Mouse (Mus musculus): ENCODE measurements at regions not wholly inside any gene's neighbourhood (a gene's known extent, or its start where the extent isn't known, plus 50 kb on each side); places are given as distances from the start of the nearest gene placed in this dataset.
A peak's percentile ranks its signal among the peaks of the same experiment; 100 is the strongest.

DNA sequence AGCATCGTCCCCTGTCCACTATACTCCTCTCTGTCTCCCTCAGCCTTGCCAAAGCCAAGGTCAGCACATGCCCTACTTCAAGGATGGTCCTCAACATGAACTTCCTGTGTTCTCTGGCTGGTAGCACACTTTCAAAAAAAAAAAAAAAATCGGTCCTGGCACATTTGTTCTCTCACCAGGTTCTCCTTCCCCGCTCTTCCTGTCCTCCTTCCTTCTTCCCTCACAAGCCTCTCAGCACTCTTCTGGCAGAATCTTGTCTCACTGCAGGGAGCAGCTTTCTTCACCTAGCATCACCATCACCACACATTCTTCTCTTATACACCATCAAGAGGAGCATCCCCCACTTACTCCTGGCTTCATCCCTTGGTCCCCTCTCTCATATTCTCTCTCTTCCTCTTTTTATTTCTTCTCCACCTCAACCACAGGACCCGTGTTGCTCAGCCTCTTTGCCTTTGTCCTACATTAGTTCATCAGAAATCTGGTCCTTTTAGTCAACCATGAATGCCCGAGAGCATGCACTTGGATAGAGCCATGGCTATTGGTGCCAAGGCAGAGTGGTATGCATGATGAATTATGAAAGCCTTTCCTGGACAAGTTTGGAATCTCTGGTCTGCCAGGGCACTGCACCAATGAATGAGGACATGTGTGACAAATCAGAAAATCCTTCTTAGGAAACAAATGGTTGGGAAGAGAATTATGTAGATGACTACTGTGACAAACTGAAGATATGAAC lies 230.8 kb downstream of the Btg1 start:
- WGBS, result 6% methylated on average over 5 of the region's 5 CpGs
- Histone ChIP-seq H3K4me3 (replicated peaks; ENCODE audit: insufficient read depth, low read depth, low read length) (no peak overlapping the region), H3K4me1 (ENCODE audit: control insufficient read depth, insufficient read depth, low read length) (peaks cover 15% of the 10 kb centered on the region; the same call in 1 of the 2 replicates), H3K27me3 (ENCODE audit: control insufficient read depth, insufficient read depth, low read length) (no peaks in the 10 kb centered on the region), H3K27ac (ENCODE audit: insufficient read depth, low read length) (peak overlapping the region; percentile 88)
- TF ChIP-seq POLR2A (IDR thresholded peaks at IDR 0.05; ENCODE audit: borderline replicate concordance, insufficient read depth, low read length), result peak; percentile 39; the same call in 1 of the 2 replicates
- no peak for TF ChIP-seq CTCF (IDR thresholded peaks at IDR 0.05; ENCODE audit: borderline replicate concordance, insufficient read depth, low read depth, low read length)
- peak; percentile 89 to 96 for DNase-seq

DNA sequence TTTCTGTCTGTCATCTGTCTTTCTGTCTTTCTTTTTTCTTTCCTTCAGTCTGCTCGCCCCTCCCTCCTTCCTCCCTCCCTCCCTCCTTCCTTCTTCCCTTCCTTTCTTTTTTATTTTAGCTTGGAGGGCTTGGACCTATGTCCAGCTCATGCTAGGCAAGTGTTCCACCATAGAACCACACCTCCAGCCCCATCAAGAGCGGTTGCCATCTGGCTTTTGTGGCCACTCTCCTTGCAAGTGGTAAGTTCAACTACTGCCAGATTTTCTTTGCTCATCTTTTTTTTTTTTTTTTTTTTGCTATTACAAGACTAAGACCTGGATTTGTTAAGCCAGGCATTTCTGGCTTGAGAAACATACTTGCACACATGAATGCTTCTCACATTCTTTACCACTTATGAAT lies 231.7 kb downstream of the Btg1 start:
- TF ChIP-seq POLR2A (IDR thresholded peaks at IDR 0.05; ENCODE audit: borderline replicate concordance, insufficient read depth, low read length) (no peak), CTCF (IDR thresholded peaks at IDR 0.05; ENCODE audit: borderline replicate concordance, insufficient read depth, low read depth, low read length) (no peak)
- peaks cover 15% of the 10 kb centered on the region; the same call in 1 of the 2 replicates for H3K4me1 ChIP-seq (ENCODE audit: control insufficient read depth, insufficient read depth, low read length)
- WGBS, result 24% methylated on average over 2 of the region's 2 CpGs
- peak; percentile 43 to 60 for DNase-seq
- H3K27me3 ChIP-seq (ENCODE audit: control insufficient read depth, insufficient read depth, low read length), result no peaks in the 10 kb centered on the region
- H3K27ac ChIP-seq (ENCODE audit: insufficient read depth, low read length), result peak overlapping the region; percentile 94
- no peak overlapping the region for H3K4me3 ChIP-seq (replicated peaks; ENCODE audit: insufficient read depth, low read depth, low read length)

DNA sequence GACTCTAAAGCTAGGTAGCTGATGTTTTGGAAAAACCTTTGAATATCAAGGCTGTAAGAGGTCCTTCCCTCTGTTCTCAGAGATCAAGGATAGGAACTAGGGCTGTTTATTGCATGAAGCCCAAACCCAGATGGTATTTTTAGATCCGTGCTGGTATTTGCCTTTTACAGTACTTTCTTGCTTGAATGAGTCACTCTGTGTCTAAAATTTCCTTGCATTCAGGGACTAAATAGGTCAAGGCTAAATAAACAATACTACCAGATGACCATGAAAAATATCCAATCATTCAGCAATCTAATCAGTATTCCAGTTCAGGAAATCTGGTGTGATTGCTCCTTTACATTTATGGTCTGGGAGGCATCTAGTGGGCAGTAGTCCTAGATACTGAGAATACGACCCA lies 243.6 kb downstream of the Btg1 start:
- DNase-seq, result peak in 1 of 2 experiments; percentile 63
- TF ChIP-seq POLR2A (IDR thresholded peaks at IDR 0.05; ENCODE audit: borderline replicate concordance, insufficient read depth, low read length), result no peak
- Histone ChIP-seq H3K4me1 (ENCODE audit: control insufficient read depth, insufficient read depth, low read length) (peaks cover 4% of the 10 kb centered on the region; the same call in 1 of the 2 replicates), H3K4me3 (replicated peaks; ENCODE audit: insufficient read depth, low read depth, low read length) (no peak overlapping the region), H3K27me3 (ENCODE audit: control insufficient read depth, insufficient read depth, low read length) (no peaks in the 10 kb centered on the region), H3K27ac (ENCODE audit: insufficient read depth, low read length) (no peak overlapping the region)
- WGBS, result 28% methylated on average over 2 of the region's 2 CpGs

DNA sequence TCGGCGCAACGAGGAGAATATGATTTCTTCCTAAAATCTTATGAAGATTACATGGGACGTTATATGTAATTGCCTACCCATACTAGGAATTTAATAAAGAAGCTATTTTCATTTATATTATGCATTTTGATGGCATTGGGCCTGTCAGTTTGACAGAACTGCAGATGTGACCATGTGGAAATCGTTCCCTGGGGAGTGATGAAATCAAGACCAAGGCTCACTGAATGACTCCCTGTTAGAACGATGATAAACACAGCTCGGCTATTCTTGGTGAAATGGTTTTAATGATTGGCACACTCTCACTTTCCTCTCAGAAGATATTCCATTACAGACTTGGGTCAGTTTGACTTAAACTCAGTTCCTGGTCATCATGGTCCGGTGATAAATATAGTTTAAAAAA lies 246.4 kb downstream of the Btg1 start:
- no peaks in the 10 kb centered on the region; the same call in 1 of the 2 replicates for H3K27me3 ChIP-seq (ENCODE audit: control insufficient read depth, insufficient read depth, low read length)
- no peak for DNase-seq
- no peak for TF ChIP-seq CTCF (IDR thresholded peaks at IDR 0.05; ENCODE audit: borderline replicate concordance, insufficient read depth, low read depth, low read length)
- no peak overlapping the region for H3K4me3 ChIP-seq (replicated peaks; ENCODE audit: insufficient read depth, low read depth, low read length)
- WGBS, result 84% methylated on average over 8 of the region's 8 CpGs
- H3K27ac ChIP-seq (ENCODE audit: insufficient read depth, low read length), result no peak overlapping the region
- H3K4me1 ChIP-seq (ENCODE audit: control insufficient read depth, insufficient read depth, low read length), result peaks cover 4% of the 10 kb centered on the region; the same call in 1 of the 2 replicates

DNA sequence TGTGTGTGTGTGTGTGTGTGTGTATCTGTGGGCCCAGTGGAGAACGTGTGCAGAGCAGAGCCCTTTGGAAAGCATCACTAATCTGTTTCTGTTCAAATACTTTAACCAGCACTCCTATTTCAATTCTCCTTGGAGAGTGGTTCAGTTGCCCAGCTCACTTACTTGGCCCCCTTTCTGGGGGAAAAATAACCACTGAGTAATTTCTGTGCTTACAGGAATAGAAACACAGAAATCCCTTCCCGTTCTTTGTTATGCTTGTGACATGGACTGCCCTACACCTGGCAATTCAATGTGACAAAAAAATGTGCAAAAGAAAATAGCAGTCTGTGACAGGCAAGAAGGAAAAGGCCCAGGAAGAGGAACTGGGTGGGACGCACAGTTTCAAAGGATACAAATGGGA lies 249.7 kb downstream of the Btg1 start:
- Histone ChIP-seq H3K4me3 (replicated peaks; ENCODE audit: insufficient read depth, low read depth, low read length) (no peak overlapping the region), H3K4me1 (ENCODE audit: control insufficient read depth, insufficient read depth, low read length) (no peaks in the 10 kb centered on the region)
- whole genome bisulfite sequencing, result 84% methylated on average over 3 of the region's 3 CpGs

DNA sequence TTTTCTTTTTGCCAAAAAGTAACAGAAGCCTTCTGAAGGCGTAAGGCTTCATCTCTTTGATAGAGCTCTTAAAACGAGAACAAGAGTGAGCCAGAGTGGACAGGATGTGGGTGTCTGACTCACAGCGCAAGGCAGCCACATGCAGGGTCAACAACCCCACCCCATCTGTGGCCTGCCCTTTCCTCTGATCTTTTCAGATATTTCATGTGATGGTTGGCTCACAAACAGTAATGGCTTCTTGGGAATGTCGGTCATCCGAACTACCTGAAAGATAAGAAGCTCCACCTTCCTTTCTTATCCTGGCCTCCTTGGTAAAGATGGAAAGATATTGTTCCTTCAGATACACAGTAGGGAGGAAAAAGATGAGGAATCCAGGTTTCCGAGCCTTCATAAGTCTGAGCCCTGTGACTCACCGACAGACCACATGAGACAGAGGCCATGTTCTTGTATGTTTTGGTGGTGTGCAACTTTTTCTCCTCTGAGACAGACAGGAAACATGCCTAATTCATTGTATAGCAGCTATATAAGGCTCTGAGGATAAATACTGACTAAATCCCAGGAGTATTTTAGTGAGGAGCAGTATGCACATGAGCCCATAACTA lies 254.9 kb downstream of the Btg1 start:
- H3K27me3 ChIP-seq (ENCODE audit: control insufficient read depth, insufficient read depth, low read length), result no peaks in the 10 kb centered on the region; the same call in 1 of the 2 replicates
- H3K4me3 ChIP-seq (replicated peaks; ENCODE audit: insufficient read depth, low read depth, low read length), result no peak overlapping the region
- H3K27ac ChIP-seq (ENCODE audit: insufficient read depth, low read length), result no peak overlapping the region
- H3K4me1 ChIP-seq (ENCODE audit: control insufficient read depth, insufficient read depth, low read length), result no peaks in the 10 kb centered on the region
- DNase-seq, result no peak
- WGBS, result 88% methylated on average over 7 of the region's 7 CpGs
- TF ChIP-seq CTCF (IDR thresholded peaks at IDR 0.05; ENCODE audit: borderline replicate concordance, insufficient read depth, low read depth, low read length), result no peak

More for the DNA sequence above, 249.7 kb downstream of the Btg1 start:
- DNase-seq, result no peak
- Histone ChIP-seq H3K27me3 (ENCODE audit: control insufficient read depth, insufficient read depth, low read length) (no peaks in the 10 kb centered on the region; the same call in 1 of the 2 replicates), H3K27ac (ENCODE audit: insufficient read depth, low read length) (no peak overlapping the region)
- no peak for TF ChIP-seq POLR2A (IDR thresholded peaks at IDR 0.05; ENCODE audit: borderline replicate concordance, insufficient read depth, low read length)
- no peak for TF ChIP-seq CTCF (IDR thresholded peaks at IDR 0.05; ENCODE audit: borderline replicate concordance, insufficient read depth, low read depth, low read length)

DNA sequence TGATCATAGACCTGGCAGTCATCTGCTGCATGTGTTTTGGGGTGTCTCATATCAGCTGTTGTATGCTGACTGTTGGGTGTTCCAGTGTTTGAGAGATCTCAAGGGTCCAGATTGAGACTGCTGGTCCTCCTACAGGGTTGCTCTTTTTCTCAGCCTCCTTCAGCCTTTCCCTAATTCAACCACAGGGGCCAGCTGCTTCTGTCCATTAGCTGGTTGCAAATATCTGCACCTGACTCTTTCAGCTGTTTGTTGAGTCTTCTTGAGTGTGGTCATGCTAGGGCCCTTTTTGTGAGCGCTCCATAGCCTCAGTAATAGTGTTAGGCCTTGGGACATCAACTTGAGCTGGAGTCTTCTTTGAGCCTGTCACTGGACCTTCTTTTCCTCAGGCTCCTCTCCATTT lies 257.8 kb downstream of the Btg1 start:
- Histone ChIP-seq H3K27me3 (ENCODE audit: control insufficient read depth, insufficient read depth, low read length) (no peaks in the 10 kb centered on the region), H3K27ac (ENCODE audit: insufficient read depth, low read length) (no peak overlapping the region), H3K4me3 (replicated peaks; ENCODE audit: insufficient read depth, low read depth, low read length) (no peak overlapping the region), H3K4me1 (ENCODE audit: control insufficient read depth, insufficient read depth, low read length) (no peaks in the 10 kb centered on the region)
- DNase-seq, result no peak
- WGBS, result 97% methylated on average over 1 of the region's 1 CpGs
- no peak for TF ChIP-seq POLR2A (IDR thresholded peaks at IDR 0.05; ENCODE audit: borderline replicate concordance, insufficient read depth, low read length)

DNA sequence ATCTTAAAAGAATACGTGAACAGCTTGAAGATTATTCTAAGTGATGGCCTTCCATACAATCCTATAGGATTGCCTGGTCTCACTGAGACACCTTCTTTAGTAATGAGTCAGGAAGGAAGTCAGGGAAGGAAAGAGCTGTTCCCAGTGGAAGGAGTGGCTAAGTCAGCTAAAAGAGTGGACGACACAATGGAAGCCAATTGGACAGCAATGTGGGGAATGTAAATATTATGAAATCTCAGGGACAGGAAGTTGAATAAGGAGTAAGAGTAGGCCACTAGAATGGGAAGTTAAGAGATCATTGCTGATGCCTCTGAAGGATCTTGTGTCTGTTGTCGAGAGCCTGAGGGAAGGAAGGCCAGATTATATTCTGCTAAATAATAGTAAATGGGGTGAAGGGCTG lies 258.9 kb downstream of the Btg1 start:
- WGBS, result 90% methylated on average over 3 of the region's 3 CpGs
- Histone ChIP-seq H3K27me3 (ENCODE audit: control insufficient read depth, insufficient read depth, low read length) (no peaks in the 10 kb centered on the region), H3K27ac (ENCODE audit: insufficient read depth, low read length) (no peak overlapping the region), H3K4me1 (ENCODE audit: control insufficient read depth, insufficient read depth, low read length) (no peaks in the 10 kb centered on the region), H3K4me3 (replicated peaks; ENCODE audit: insufficient read depth, low read depth, low read length) (no peak overlapping the region)
- DNase-seq, result no peak
- no peak for TF ChIP-seq POLR2A (IDR thresholded peaks at IDR 0.05; ENCODE audit: borderline replicate concordance, insufficient read depth, low read length)
- no peak for TF ChIP-seq CTCF (IDR thresholded peaks at IDR 0.05; ENCODE audit: borderline replicate concordance, insufficient read depth, low read depth, low read length)
